Mouse (Mus musculus): ENCODE measurements around the gene Sec14l1. TPM values are rescaled to one million over a fixed set of nuclear protein-coding genes. Genes with fewer than 3 reads are reported as not detected.

Sec14l1 gene
- polyA plus RNA-seq, 1 experiment from 2014 or later = 33.2 TPM

GRCm38 (mm10) chr11:117205447-117205846 is 90.5 kb downstream of the Sec14l1 start:
- Histone ChIP-seq H3K4me1 (ENCODE audit: control insufficient read depth in 2 of 2, insufficient read depth in 2 of 2, low read length in 2 of 2) (peaks cover 7 to 10% of the 10 kb centered on the region in 2 experiments; a peak in 2 of 4 replicates), H3K9me3 (ENCODE audit: control insufficient read depth, low read length) (no peaks in the 10 kb centered on the region), H3K27me3 (ENCODE audit: control insufficient read depth, insufficient read depth, low read length) (peaks cover 26% of the 10 kb centered on the region), H3K27ac (replicated peaks in 1 of 2; ENCODE audit: control insufficient read depth in 1 of 2, insufficient read depth in 1 of 2, low read depth in 2 of 2, low read length in 2 of 2) (no peak overlapping the region), H3K4me2 (ENCODE audit: low read length) (no peak overlapping the region), H3K9ac (ENCODE audit: low read length) (no peak overlapping the region), H3K36me3 (ENCODE audit: control insufficient read depth, insufficient read depth, low read length) (no peaks in the 10 kb centered on the region), H3K4me3 (ENCODE audit: control insufficient read depth in 1 of 2, insufficient read depth in 1 of 2, low read depth in 1 of 2, low read length in 2 of 2) (no peak overlapping the region)
- no peak for ATAC-seq (ENCODE audit: insufficient number of reproducible peaks, insufficient read depth, low FRiP score, low read depth)
- WGBS = 83% methylated on average over 9 of the region's 9 CpGs

- no peak overlapping the region for H3K9ac ChIP-seq (ENCODE audit: low read length)
- peaks cover 4% of the 10 kb centered on the region in 2 experiments; a peak in 1 of 4 replicates for H3K4me1 ChIP-seq (ENCODE audit: control insufficient read depth in 2 of 2, insufficient read depth in 2 of 2, low read length in 2 of 2)
- WGBS = 65% methylated on average over 5 of the region's 5 CpGs
Observed at GRCm38 (mm10) chr11:117207436-117207835, 92.5 kb downstream of the Sec14l1 start.

DNA sequence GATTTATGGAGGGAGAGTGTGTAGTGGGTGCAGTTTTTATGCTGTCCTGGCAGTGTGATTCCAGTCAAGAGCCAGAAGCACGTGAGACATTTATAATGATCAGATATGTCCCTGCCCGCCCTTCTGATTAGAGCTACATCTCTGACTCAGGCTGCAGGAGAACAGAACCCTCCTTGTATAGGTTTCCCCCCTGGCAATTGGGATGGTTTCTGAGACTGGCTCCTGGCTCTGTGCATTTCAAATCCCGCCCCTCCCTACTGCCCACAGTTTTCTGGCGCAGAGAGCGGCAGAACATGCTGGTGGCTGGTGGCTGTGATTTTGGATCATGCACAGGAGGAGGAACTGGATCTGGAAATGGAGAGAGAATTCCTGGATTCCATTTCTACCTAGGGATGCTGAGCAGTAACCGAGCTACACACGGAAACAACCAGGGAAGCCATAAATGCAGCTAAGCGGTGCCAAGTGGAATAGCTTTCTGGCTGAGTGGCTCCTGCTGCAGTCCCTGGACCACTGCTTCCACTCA is 93.2 kb downstream of the Sec14l1 start:
- no peak overlapping the region for H3K4me2 ChIP-seq (ENCODE audit: low read length)
- no peak overlapping the region for H3K4me3 ChIP-seq (ENCODE audit: control insufficient read depth in 1 of 2, insufficient read depth in 1 of 2, low read depth in 1 of 2, low read length in 2 of 2)
- H3K27me3 ChIP-seq (ENCODE audit: control insufficient read depth, insufficient read depth, low read length) = peaks cover 6% of the 10 kb centered on the region
- no peak overlapping the region for H3K27ac ChIP-seq (replicated peaks in 1 of 2; ENCODE audit: control insufficient read depth in 1 of 2, insufficient read depth in 1 of 2, low read depth in 2 of 2, low read length in 2 of 2)
- ATAC-seq (ENCODE audit: insufficient number of reproducible peaks, insufficient read depth, low FRiP score, low read depth) = no peak
- no peak overlapping the region for H3K9ac ChIP-seq (ENCODE audit: low read length)
- H3K4me1 ChIP-seq (ENCODE audit: control insufficient read depth in 2 of 2, insufficient read depth in 2 of 2, low read length in 2 of 2) = peaks cover 4% of the 10 kb centered on the region in 2 experiments; a peak in 1 of 4 replicates
- no peaks in the 10 kb centered on the region for H3K9me3 ChIP-seq (ENCODE audit: control insufficient read depth, low read length)
- no peaks in the 10 kb centered on the region for H3K36me3 ChIP-seq (ENCODE audit: control insufficient read depth, insufficient read depth, low read length)
- WGBS = 84% methylated on average over 8 of the region's 8 CpGs

More at GRCm38 (mm10) chr11:117207436-117207835, 92.5 kb downstream of the Sec14l1 start:
- Histone ChIP-seq H3K27ac (replicated peaks in 1 of 2; ENCODE audit: control insufficient read depth in 1 of 2, insufficient read depth in 1 of 2, low read depth in 2 of 2, low read length in 2 of 2) (no peak overlapping the region), H3K9me3 (ENCODE audit: control insufficient read depth, low read length) (no peaks in the 10 kb centered on the region), H3K36me3 (ENCODE audit: control insufficient read depth, insufficient read depth, low read length) (no peaks in the 10 kb centered on the region), H3K27me3 (ENCODE audit: control insufficient read depth, insufficient read depth, low read length) (peaks cover 11% of the 10 kb centered on the region), H3K4me2 (ENCODE audit: low read length) (no peak overlapping the region), H3K4me3 (ENCODE audit: control insufficient read depth in 1 of 2, insufficient read depth in 1 of 2, low read depth in 1 of 2, low read length in 2 of 2) (no peak overlapping the region)
- no peak for ATAC-seq (ENCODE audit: insufficient number of reproducible peaks, insufficient read depth, low FRiP score, low read depth)

Small RNA genes within 50 kb of the gene (microRNA-seq; reads per million reads assigned to microRNA genes)
- gene Gm24323 (not detected), gene Mir6516 (3.1 reads per million, percentile 5 among the genes with 10 or more reads in this experiment)

Other genes with a start within 250 kb of the Sec14l1 start
- 0.35 and 0.50 TPM in 2 replicates for gene Mgat5b, start 196.3 kb upstream of the Sec14l1 start, polyA plus RNA-seq (2014; fragmentation: Nextera tagmentation; extraction: Ambion mirVana)
- gene Sept9, start 84.5 kb downstream of the Sec14l1 start, polyA plus RNA-seq (2014; fragmentation: Nextera tagmentation; extraction: Ambion mirVana) = 49.7 and 51.8 TPM in 2 replicates

Measured in heart, embryonic 14.5 days (tissue).